In the genomic region with DNA sequence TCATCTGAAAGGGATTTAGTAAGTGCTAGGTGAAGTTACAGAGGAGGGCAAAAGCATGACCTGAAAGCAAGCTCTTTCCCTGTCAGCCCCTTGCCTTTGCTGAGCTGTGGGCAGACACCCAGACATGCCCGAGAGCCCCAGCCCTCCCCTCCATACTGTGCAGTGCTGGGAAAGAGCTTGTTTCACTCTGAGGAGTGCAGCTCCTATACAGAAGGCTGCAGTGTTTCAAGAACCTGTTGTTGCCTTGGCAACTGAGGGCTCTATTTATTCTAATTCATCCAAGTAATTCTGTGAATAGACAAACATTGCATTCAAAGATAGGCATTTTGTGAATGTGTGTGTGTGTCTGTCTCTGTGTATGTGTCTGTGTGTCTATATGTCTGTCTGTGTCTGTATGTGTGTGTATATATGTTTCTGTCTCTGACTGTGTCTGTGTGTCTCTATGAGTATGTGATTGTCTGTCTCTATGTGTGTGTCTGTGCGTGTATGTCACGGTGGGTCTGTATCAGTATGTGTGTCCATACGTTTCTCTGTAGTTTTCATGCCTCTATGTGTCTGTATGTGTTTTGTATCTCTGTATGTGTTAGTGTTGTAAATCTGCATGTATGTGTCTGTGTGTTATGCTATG, we compare ENCODE assay signal across 11 mouse cellular contexts. TPM values are rescaled to one million over a fixed set of nuclear protein-coding genes. Genes with fewer than 3 reads are reported as not detected.
DNase-seq lines count a peak whose midpoint lies in the region; ATAC-seq and TF ChIP-seq lines count a peak whose summit lies in the region.
"Had no signal": no experiment of that assay in that cellular context is flagged by ENCODE, and none has a peak within 500 bp of the region (broad histone marks: within the 10 kb centered on the region; RNA-seq: fewer than 3 reads in every experiment).

No protein-coding gene starts in this region.

- 46% methylated on average over 4 of the region's 4 CpGs for WGBS in forebrain, embryonic 11.5 days
- 70% methylated on average over 4 of the region's 4 CpGs for WGBS in limb, embryonic 14.5 days

- peaks cover 3% of the 10 kb centered on the region for H3K4me1 ChIP-seq in forebrain, embryonic 11.5 days (replicated peaks; ENCODE audit: control insufficient read depth, insufficient read depth, low read length)
- H3K4me1 ChIP-seq in limb, embryonic 14.5 days (ENCODE audit: control insufficient read depth, insufficient read depth, low read length) = no peaks in the 10 kb centered on the region

- no peaks in the 10 kb centered on the region for H3K36me3 ChIP-seq in forebrain, embryonic 11.5 days (ENCODE audit: control insufficient read depth, insufficient read depth, low read length)
- H3K36me3 ChIP-seq in limb, embryonic 14.5 days (ENCODE audit: control insufficient read depth, insufficient read depth, low read length) = no peaks in the 10 kb centered on the region

- peak overlapping the region; percentile 27; the same call in 1 of the 2 replicates for H3K9ac ChIP-seq in forebrain, embryonic 11.5 days (ENCODE audit: low read length)
- H3K9ac ChIP-seq in limb, embryonic 14.5 days (ENCODE audit: low read depth, low read length, severe bottlenecking) = no peak overlapping the region

- peak; percentile 48 for DNase-seq in layer of hippocampus, adult 9-11 months
- no peak for DNase-seq in layer of hippocampus, adult 11-12 months (ENCODE audit: low spot score)
- peak; percentile 9 for DNase-seq in Muller cell, postnatal 12 days (ENCODE audit: inconsistent ontology term)
- peak; percentile 65 for DNase-seq in forebrain, embryonic 11.5 days (ENCODE audit: low spot score)
- DNase-seq in limb, embryonic 14.5 days (ENCODE audit: low spot score) = peak; percentile 11
- DNase-seq in kidney, adult 11 months = no peak
- DNase-seq in T-cell, adult 2 months (ENCODE audit: low spot score) = no peak
- DNase-seq in cerebellum, adult 9-10 months = no peak
- DNase-seq: cerebellum, adult 18-20 months; heart, postnatal 36 days had no signal

- no peaks in the 10 kb centered on the region for H3K9me3 ChIP-seq in forebrain, embryonic 11.5 days (ENCODE audit: control insufficient read depth, low read length)
- no peaks in the 10 kb centered on the region for H3K9me3 ChIP-seq in limb, embryonic 14.5 days (ENCODE audit: control insufficient read depth, low read length)

- no peak overlapping the region for H3K27ac ChIP-seq in forebrain, embryonic 11.5 days (ENCODE audit: low read depth, low read length)
- no peak overlapping the region for H3K27ac ChIP-seq in limb, embryonic 14.5 days (replicated peaks; ENCODE audit: low read depth, low read length)
- H3K27ac ChIP-seq: left cerebral cortex, adult 2 months had no signal

- no peak for TF ChIP-seq POLR2A in limb, embryonic 14.5 days (IDR thresholded peaks at IDR 0.05; ENCODE audit: borderline replicate concordance, extremely low read depth, insufficient read depth, insufficient read length)

- ATAC-seq in forebrain, embryonic 11.5 days (replicated peaks; ENCODE audit: low FRiP score) = peak; percentile 97
- no peak for ATAC-seq in limb, embryonic 14.5 days (ENCODE audit: low FRiP score, low read depth)

- no peaks in the 10 kb centered on the region for H3K27me3 ChIP-seq in forebrain, embryonic 11.5 days (ENCODE audit: control insufficient read depth, insufficient read depth, low read length)
- H3K27me3 ChIP-seq in limb, embryonic 14.5 days (ENCODE audit: control insufficient read depth, insufficient read depth, low read length) = no peaks in the 10 kb centered on the region

- H3K4me2 ChIP-seq in forebrain, embryonic 11.5 days (ENCODE audit: low read depth, low read length, severe bottlenecking) = no peak overlapping the region
- no peak overlapping the region for H3K4me2 ChIP-seq in limb, embryonic 14.5 days (replicated peaks; ENCODE audit: low read depth, low read length, severe bottlenecking)

- no peak overlapping the region for H3K4me3 ChIP-seq in forebrain, embryonic 11.5 days (ENCODE audit: low read depth, low read length)
- H3K4me3 ChIP-seq in limb, embryonic 14.5 days (replicated peaks; ENCODE audit: low read length) = no peak overlapping the region
- H3K4me3 ChIP-seq: left cerebral cortex, adult 2 months had no signal

RNA-seq across cellular contexts. Expression of a gene that starts 45.4 kb away (rescaled TPM):
- polyA plus RNA-seq in forebrain, embryonic 11.5 days (2014; fragmentation: Nextera tagmentation; extraction: Ambion mirVana) = 56.7 and 66.6 TPM in 2 replicates
- 25.1 and 26.9 TPM in 2 replicates for polyA plus RNA-seq in limb, embryonic 14.5 days (2012; rRNA removed)
- polyA plus RNA-seq in limb, embryonic 14.5 days (2014; fragmentation: Nextera tagmentation; extraction: Ambion mirVana) = 45.6 and 46.2 TPM in 2 replicates

Comparison
In these comparisons a context has a peak if more than half of its experiments do, and no peak if none do; other contexts are left out.
1. DNase-seq: peak in layer of hippocampus, adult 9-11 months (single experiment), Muller cell, postnatal 12 days (single experiment), forebrain, embryonic 11.5 days (single experiment) and limb, embryonic 14.5 days (single experiment); none in layer of hippocampus, adult 11-12 months (single experiment), kidney, adult 11 months (single experiment), T-cell, adult 2 months (single experiment) and cerebellum, adult 9-10 months (single experiment).